Mouse (Mus musculus) heart, embryonic 14.5 days (tissue): ENCODE measurements around the gene Fgfr2. TPM values are rescaled to one million over a fixed set of nuclear protein-coding genes. Genes with fewer than 3 reads are reported as not detected.
A peak's percentile ranks its signal among the peaks of the same experiment; 100 is the strongest.

Experiments used
- ATAC-seq: fragments of 200-750 bp; cut with Nextera tagmentation; 2 replicates; pipeline ENCODE4 v1.8.0; 2017; ENCODE audit warnings: low read depth, moderate TSS enrichment; ENCODE audit not compliant: insufficient number of reproducible peaks, insufficient read depth, low FRiP score
- H3K27ac ChIP-seq, 2 experiments: fragments of 200-500 bp in 1 of 2; fragments of 300-500 bp in 1 of 2; sonication (generic) in 1 of 2; replicated peaks in 1 of 2; 2 replicates each; pipeline ENCODE4 v1.5.1; 2012 to 2014; ENCODE audit warnings: low read depth in 2 of 2, low read length in 2 of 2, control low read depth in 1 of 2, mild to moderate bottlenecking in 1 of 2, mixed read lengths in 1 of 2; ENCODE audit not compliant: control insufficient read depth in 1 of 2, insufficient read depth in 1 of 2
- H3K27me3 ChIP-seq: fragments of 300-500 bp; sonication (generic); 2 replicates; pipeline ENCODE4 v1.6.1; 2014; ENCODE audit warnings: mild to moderate bottlenecking, low read length, control low read depth; ENCODE audit not compliant: control insufficient read depth, insufficient read depth
- H3K36me3 ChIP-seq: fragments of 300-500 bp; sonication (generic); 2 replicates; pipeline ENCODE4 v1.6.1; 2014; ENCODE audit warnings: mild to moderate bottlenecking, control low read depth, low read length, mixed read lengths; ENCODE audit not compliant: control insufficient read depth, insufficient read depth
- H3K4me1 ChIP-seq, 2 experiments: fragments of 200-500 bp in 1 of 2; fragments of 300-500 bp in 1 of 2; sonication (generic) in 1 of 2; 2 replicates each; pipeline ENCODE4 v1.6.1; 2012 to 2014; ENCODE audit warnings: low read length in 2 of 2, control low read depth in 1 of 2, mixed read lengths in 1 of 2; ENCODE audit not compliant: control insufficient read depth in 2 of 2, insufficient read depth in 2 of 2
- H3K4me2 ChIP-seq: fragments of 300-500 bp; sonication (generic); 2 replicates; pipeline ENCODE4 v1.6.1; 2014; ENCODE audit warnings: mild to moderate bottlenecking, low read length
- H3K4me3 ChIP-seq, 2 experiments: fragments of 200-500 bp in 1 of 2; fragments of 300-500 bp in 1 of 2; sonication (generic) in 1 of 2; 2 replicates each; pipeline ENCODE4 v1.5.1; 2012 to 2014; ENCODE audit warnings: low read length in 2 of 2, mild to moderate bottlenecking in 2 of 2, control low read depth in 1 of 2, low read depth in 1 of 2, moderate library complexity in 1 of 2; ENCODE audit not compliant: control insufficient read depth in 1 of 2, insufficient read depth in 1 of 2
- H3K9ac ChIP-seq: fragments of 300-500 bp; sonication (generic); 2 replicates; pipeline ENCODE4 v1.6.1; 2014; ENCODE audit warnings: mild to moderate bottlenecking, low read length
- H3K9me3 ChIP-seq: fragments of 300-500 bp; sonication (generic); 2 replicates; pipeline ENCODE4 v1.6.1; 2016; ENCODE audit warnings: low read length, control low read depth; ENCODE audit not compliant: control insufficient read depth
- WGBS: fragments of 180-500 bp; shearing (Covaris S2); extraction: QIAGEN DNeasy Blood & Tissue Kit; methylation state at CpG from one replicate; pipeline ENCODE4 v1.1.7; 2014; 5-methylcytosine and 5-hydroxymethylcytosine counted together
- polyA plus RNA-seq: library from polyadenylated mRNA; unstranded; fragments of >200 nt; fragmentation: Nextera tagmentation; extraction: Ambion mirVana; gene quantifications from 2 replicates; pipeline ENCODE4 v1.2.1, GENCODE M21; 2014

The Fgfr2 gene
- polyA plus RNA-seq, 1 experiment from 2014 or later, result 22.4 TPM

GRCm38 (mm10) chr7:132393014-132393406 is 730.1 kb downstream of the Fgfr2 start:
- 76% methylated on average over 5 of the region's 5 CpGs for WGBS
- Histone ChIP-seq H3K9ac (no peak overlapping the region), H3K27me3 (no peaks in the 10 kb centered on the region)

GRCm38 (mm10) chr7:132392233-132393013 is 730.7 kb downstream of the Fgfr2 start:
- Histone ChIP-seq H3K4me2 (no peak overlapping the region), H3K4me1 (peaks cover 9 to 12% of the 10 kb centered on the region in 2 experiments; a peak in 3 of 4 replicates), H3K9me3 (no peaks in the 10 kb centered on the region), H3K9ac (no peak overlapping the region), H3K27me3 (no peaks in the 10 kb centered on the region), H3K4me3 (no peak overlapping the region), H3K27ac (no peak overlapping the region), H3K36me3 (no peaks in the 10 kb centered on the region)
- ATAC-seq, result no peak
- WGBS, result 38% methylated on average over 13 of the region's 13 CpGs

More at GRCm38 (mm10) chr7:132393014-132393406, 730.1 kb downstream of the Fgfr2 start:
- Histone ChIP-seq H3K4me3 (no peak overlapping the region), H3K4me2 (no peak overlapping the region), H3K9me3 (no peaks in the 10 kb centered on the region), H3K36me3 (no peaks in the 10 kb centered on the region), H3K27ac (no peak overlapping the region), H3K4me1 (peaks cover 9 to 12% of the 10 kb centered on the region in 2 experiments; a peak in 3 of 4 replicates)
- ATAC-seq, result no peak

- no peak overlapping the region for H3K9ac ChIP-seq
- H3K4me3 ChIP-seq, result no peak overlapping the region
- H3K4me1 ChIP-seq, result peaks cover 20 to 25% of the 10 kb centered on the region in 2 experiments
- ATAC-seq, result no peak
- H3K27ac ChIP-seq, result peak overlapping the region; percentile 37 to 42; a peak in 2 of 4 replicates
- peak overlapping the region; percentile 5; the same call in 1 of the 2 replicates for H3K4me2 ChIP-seq
- H3K9me3 ChIP-seq, result no peaks in the 10 kb centered on the region
- 42% methylated on average over 7 of the region's 7 CpGs for WGBS
- no peaks in the 10 kb centered on the region for H3K27me3 ChIP-seq
- no peaks in the 10 kb centered on the region for H3K36me3 ChIP-seq
Observed at GRCm38 (mm10) chr7:132389473-132389872, 733.7 kb downstream of the Fgfr2 start.

- no peaks in the 10 kb centered on the region for H3K9me3 ChIP-seq
- H3K27me3 ChIP-seq, result no peaks in the 10 kb centered on the region
- H3K27ac ChIP-seq, result no peak overlapping the region
- ATAC-seq, result no peak
- H3K4me1 ChIP-seq, result peaks cover 21 to 27% of the 10 kb centered on the region in 2 experiments
- H3K4me2 ChIP-seq, result no peak overlapping the region
- 75% methylated on average over 5 of the region's 5 CpGs for WGBS
- no peaks in the 10 kb centered on the region for H3K36me3 ChIP-seq
- H3K4me3 ChIP-seq, result no peak overlapping the region
- H3K9ac ChIP-seq, result no peak overlapping the region
Observed at GRCm38 (mm10) chr7:132387507-132387906, 735.6 kb downstream of the Fgfr2 start.

- peaks cover 21 to 27% of the 10 kb centered on the region in 2 experiments for H3K4me1 ChIP-seq
- no peak overlapping the region for H3K4me2 ChIP-seq
- H3K27me3 ChIP-seq, result no peaks in the 10 kb centered on the region
- no peak overlapping the region for H3K4me3 ChIP-seq
- WGBS, result 19% methylated on average over 8 of the region's 8 CpGs
- no peaks in the 10 kb centered on the region for H3K9me3 ChIP-seq
- no peak overlapping the region for H3K27ac ChIP-seq
- no peak for ATAC-seq
- no peaks in the 10 kb centered on the region for H3K36me3 ChIP-seq
- no peak overlapping the region for H3K9ac ChIP-seq
Observed at GRCm38 (mm10) chr7:132386316-132386715, 736.8 kb downstream of the Fgfr2 start.

- 53% methylated on average over 7 of the region's 7 CpGs for WGBS
- no peak overlapping the region for H3K4me3 ChIP-seq
- H3K4me2 ChIP-seq, result no peak overlapping the region
- H3K9ac ChIP-seq, result no peak overlapping the region
- H3K9me3 ChIP-seq, result no peaks in the 10 kb centered on the region
- ATAC-seq, result no peak
- peaks cover 21 to 27% of the 10 kb centered on the region in 2 experiments for H3K4me1 ChIP-seq
- no peak overlapping the region for H3K27ac ChIP-seq
- H3K27me3 ChIP-seq, result no peaks in the 10 kb centered on the region
- no peaks in the 10 kb centered on the region for H3K36me3 ChIP-seq
Observed at GRCm38 (mm10) chr7:132385456-132386130, 737.6 kb downstream of the Fgfr2 start.

GRCm38 (mm10) chr7:132384736-132385455 is 738.3 kb downstream of the Fgfr2 start:
- ATAC-seq, result no peak
- WGBS, result 23% methylated on average over 8 of the region's 8 CpGs
- no peak overlapping the region for H3K27ac ChIP-seq
- H3K9ac ChIP-seq, result no peak overlapping the region
- no peaks in the 10 kb centered on the region for H3K9me3 ChIP-seq
- peaks cover 21 to 27% of the 10 kb centered on the region in 2 experiments for H3K4me1 ChIP-seq
- H3K4me2 ChIP-seq, result no peak overlapping the region
- H3K36me3 ChIP-seq, result no peaks in the 10 kb centered on the region
- no peak overlapping the region for H3K4me3 ChIP-seq
- no peaks in the 10 kb centered on the region for H3K27me3 ChIP-seq
